Mouse (Mus musculus): Measurements from ENCODE around the gene Tec.

Tec gene

GRCm38 (mm10) chr5:72758925-72759924 lies 109.1 kb downstream of the Tec start:
- in situ Hi-C loops (cut with MboI; ENCODE audit: unreplicated experiment in 2 of 2), result loop anchor here (5.0 to 25.0 kb wide), 3 partner anchors 94 to 1778 kb away; partner anchors contain the start of genes Fip1l1 (in 1 of the 2), Scfd2 (in 1 of the 2) and Tec (in 1 of the 2)

- in situ Hi-C loops (cut with MboI; ENCODE audit: unreplicated experiment in 2 of 2), result loop anchor here (5.0 to 25.0 kb wide), 3 partner anchors 92 to 1780 kb away; partner anchors contain the start of genes Fip1l1 (in 1 of the 2), Scfd2 (in 1 of the 2) and Tec (in 1 of the 2)
These were observed 111.0 kb downstream of the Tec start for GRCm38 (mm10) chr5:72757155-72757773.

- in situ Hi-C loops (cut with MboI; ENCODE audit: unreplicated experiment in 2 of 2), result loop anchor here (5.0 to 25.0 kb wide), 3 partner anchors 91 to 1781 kb away; partner anchors contain the start of genes Fip1l1 (in 1 of the 2), Scfd2 (in 1 of the 2) and Tec (in 1 of the 2)
These were observed 112.3 kb downstream of the Tec start for GRCm38 (mm10) chr5:72755941-72756340.

GRCm38 (mm10) chr5:72755035-72755434 lies 113.2 kb downstream of the Tec start:
- in situ Hi-C loops (cut with MboI; ENCODE audit: unreplicated experiment in 2 of 2), result loop anchor here (5.0 to 25.0 kb wide), 3 partner anchors 90 to 1782 kb away; partner anchors contain the start of genes Fip1l1 (in 1 of the 2), Scfd2 (in 1 of the 2) and Tec (in 1 of the 2)

- in situ Hi-C loops (cut with MboI; ENCODE audit: unreplicated experiment in 2 of 2), result loop anchor here (10.0 to 25.0 kb wide), 2 partner anchors 88 to 1785 kb away; partner anchors contain the start of genes Fip1l1 (in 1 of the 2) and Scfd2 (in 1 of the 2)
These were observed 115.7 kb downstream of the Tec start, which contains the start of gene Txk for GRCm38 (mm10) chr5:72752585-72752984. TSS of gene Txk (minus strand) at chr5:72752777.

GRCm38 (mm10) chr5:72751056-72751758 lies 117.1 kb downstream of the Tec start:
- in situ Hi-C loops (cut with MboI; ENCODE audit: unreplicated experiment in 2 of 2), result loop anchor here (10.0 to 25.0 kb wide), 2 partner anchors 86 to 1786 kb away; partner anchors contain the start of genes Fip1l1 (in 1 of the 2) and Scfd2 (in 1 of the 2)

- in situ Hi-C loops (cut with MboI; ENCODE audit: unreplicated experiment in 2 of 2), result loop anchor here (10.0 to 25.0 kb wide), 2 partner anchors 85 to 1787 kb away; partner anchors contain the start of genes Fip1l1 (in 1 of the 2) and Scfd2 (in 1 of the 2)
These were observed 118.1 kb downstream of the Tec start for GRCm38 (mm10) chr5:72750226-72750625.

GRCm38 (mm10) chr5:72748659-72749265 lies 119.5 kb downstream of the Tec start:
- in situ Hi-C loops (cut with MboI; ENCODE audit: unreplicated experiment in 2 of 2), result loop anchor here in 1 of 2 experiments (25.0 kb wide), 1 partner anchor 639 kb away; no protein-coding TSS in a partner anchor

- in situ Hi-C loops (cut with MboI; ENCODE audit: unreplicated experiment in 2 of 2), result loop anchor here in 1 of 2 experiments (25.0 kb wide), 1 partner anchor 640 kb away; no protein-coding TSS in a partner anchor
These were observed 120.9 kb downstream of the Tec start for GRCm38 (mm10) chr5:72747384-72747783.

GRCm38 (mm10) chr5:72746461-72746860 lies 121.8 kb downstream of the Tec start:
- in situ Hi-C loops (cut with MboI; ENCODE audit: unreplicated experiment in 2 of 2), result loop anchor here in 1 of 2 experiments (25.0 kb wide), 1 partner anchor 641 kb away; no protein-coding TSS in a partner anchor

- in situ Hi-C loops (cut with MboI; ENCODE audit: unreplicated experiment in 2 of 2), result loop anchor here in 1 of 2 experiments (25.0 kb wide), 1 partner anchor 644 kb away; no protein-coding TSS in a partner anchor
These were observed 125.2 kb downstream of the Tec start for GRCm38 (mm10) chr5:72743103-72743502.

- in situ Hi-C loops (cut with MboI; ENCODE audit: unreplicated experiment in 2 of 2), result loop anchor here in 1 of 2 experiments (25.0 kb wide), 1 partner anchor 650 kb away; no protein-coding TSS in a partner anchor
These were observed 131.4 kb downstream of the Tec start for GRCm38 (mm10) chr5:72736868-72737267.

GRCm38 (mm10) chr5:72736437-72736836 lies 131.8 kb downstream of the Tec start:
- in situ Hi-C loops (cut with MboI; ENCODE audit: unreplicated experiment in 2 of 2), result loop anchor here in 1 of 2 experiments (25.0 kb wide), 1 partner anchor 651 kb away; no protein-coding TSS in a partner anchor

- in situ Hi-C loops (cut with MboI; ENCODE audit: unreplicated experiment in 2 of 2), result loop anchor here in 1 of 2 experiments (25.0 kb wide), 1 partner anchor 652 kb away; no protein-coding TSS in a partner anchor
These were observed 132.5 kb downstream of the Tec start for GRCm38 (mm10) chr5:72735763-72736162.

GRCm38 (mm10) chr5:72732885-72733284 lies 135.4 kb downstream of the Tec start:
- in situ Hi-C loops (cut with MboI; ENCODE audit: unreplicated experiment in 2 of 2), result loop anchor here in 1 of 2 experiments (25.0 kb wide), 1 partner anchor 654 kb away; no protein-coding TSS in a partner anchor

GRCm38 (mm10) chr5:72725404-72725803 lies 142.9 kb downstream of the Tec start:
- in situ Hi-C loops (cut with MboI; ENCODE audit: unreplicated experiment in 2 of 2), result loop anchor here in 1 of 2 experiments (25.0 kb wide), 1 partner anchor 662 kb away; no protein-coding TSS in a partner anchor

GRCm38 (mm10) chr5:72723429-72723828 lies 144.9 kb downstream of the Tec start:
- in situ Hi-C loops (cut with MboI; ENCODE audit: unreplicated experiment in 2 of 2), result loop anchor here in 1 of 2 experiments (25.0 kb wide), 1 partner anchor 664 kb away; no protein-coding TSS in a partner anchor

GRCm38 (mm10) chr5:72720587-72720986 lies 147.7 kb downstream of the Tec start:
- in situ Hi-C loops (cut with MboI; ENCODE audit: unreplicated experiment in 2 of 2), result loop anchor here in 1 of 2 experiments (25.0 kb wide), 1 partner anchor 667 kb away; no protein-coding TSS in a partner anchor

Data from v-Abl transformed pro-B cells (cell line).